Comparison of ENCODE assay signal across 26 mouse cellular contexts in genomic region chr1:73159405-73159976, GRCm38 (mm10).
A peak's percentile ranks its signal among the peaks of the same experiment; 100 is the strongest.
DNase-seq lines count a peak whose midpoint lies in the region; ATAC-seq and TF ChIP-seq lines count a peak whose summit lies in the region.
"Had no signal": no experiment of that assay in that cellular context is flagged by ENCODE, and none has a peak within 500 bp of the region (broad histone marks: within the 10 kb centered on the region; RNA-seq: fewer than 3 reads in every experiment).

No protein-coding gene starts in this region.

- H3K4me2 ChIP-seq in lung, postnatal 0 days (replicated peaks; ENCODE audit: low read depth, low read length): no peak overlapping the region
- no peak overlapping the region for H3K4me2 ChIP-seq in embryonic facial prominence, embryonic 14.5 days (ENCODE audit: low read depth, low read length)
- H3K4me2 ChIP-seq in intestine, embryonic 16.5 days (ENCODE audit: low read depth, low read length): no peak overlapping the region
- no peak overlapping the region for H3K4me2 ChIP-seq in stomach, embryonic 15.5 days
- H3K4me2 ChIP-seq in forebrain, embryonic 13.5 days: no peak overlapping the region
- H3K4me2 ChIP-seq: heart, embryonic 13.5 days; hindbrain, embryonic 15.5 days; liver, embryonic 12.5 days; midbrain, embryonic 12.5 days; neural tube, embryonic 13.5 days had no signal

- H3K9ac ChIP-seq in lung, postnatal 0 days (replicated peaks; ENCODE audit: low read depth): no peak overlapping the region
- no peak overlapping the region for H3K9ac ChIP-seq in embryonic facial prominence, embryonic 14.5 days (ENCODE audit: low read depth, low read length)
- H3K9ac ChIP-seq in intestine, embryonic 16.5 days (ENCODE audit: low read depth, low read length): no peak overlapping the region
- no peak overlapping the region for H3K9ac ChIP-seq in stomach, embryonic 15.5 days
- no peak overlapping the region for H3K9ac ChIP-seq in forebrain, embryonic 13.5 days
- H3K9ac ChIP-seq: heart, embryonic 13.5 days; hindbrain, embryonic 15.5 days; liver, embryonic 12.5 days; liver, postnatal 0 days; midbrain, embryonic 12.5 days; neural tube, embryonic 13.5 days had no signal

- intact Hi-C loops in left cerebral cortex, adult 2 months (cut with DNase I): no loop called here

- H3K27ac ChIP-seq in lung, postnatal 0 days (ENCODE audit: low read length): no peak overlapping the region
- H3K27ac ChIP-seq in embryonic facial prominence, embryonic 14.5 days (replicated peaks; ENCODE audit: low read depth, low read length): no peak overlapping the region
- H3K27ac ChIP-seq in intestine, embryonic 16.5 days (ENCODE audit: low read length): peak overlapping the region; percentile 23; the same call in 1 of the 2 replicates
- peak overlapping the region; percentile 58; the same call in 1 of the 2 replicates for H3K27ac ChIP-seq in stomach, embryonic 15.5 days
- no peak overlapping the region for H3K27ac ChIP-seq in forebrain, embryonic 13.5 days
- H3K27ac ChIP-seq in left cerebral cortex, adult 2 months: no peak overlapping the region
- H3K27ac ChIP-seq: forebrain, embryonic 10.5 days; heart, embryonic 13.5 days; hindbrain, embryonic 10.5 days; hindbrain, embryonic 15.5 days; liver, embryonic 12.5 days; midbrain, embryonic 12.5 days; neural tube, embryonic 13.5 days had no signal

- WGBS in lung, postnatal 0 days: 55% methylated on average over 7 of the region's 7 CpGs
- 48% methylated on average over 7 of the region's 7 CpGs for WGBS in embryonic facial prominence, embryonic 14.5 days
- 53% methylated on average over 7 of the region's 7 CpGs for WGBS in intestine, embryonic 16.5 days
- WGBS in stomach, embryonic 15.5 days: 57% methylated on average over 7 of the region's 7 CpGs
- WGBS in forebrain, embryonic 13.5 days: 89% methylated on average over 7 of the region's 7 CpGs

- no peaks in the 10 kb centered on the region for H3K36me3 ChIP-seq in lung, postnatal 0 days (ENCODE audit: insufficient read depth, low read length)
- H3K36me3 ChIP-seq in embryonic facial prominence, embryonic 14.5 days (ENCODE audit: control insufficient read depth, insufficient read depth, low read length): no peaks in the 10 kb centered on the region
- no peaks in the 10 kb centered on the region for H3K36me3 ChIP-seq in intestine, embryonic 16.5 days (ENCODE audit: control insufficient read depth, insufficient read depth, low read length)
- H3K36me3 ChIP-seq in stomach, embryonic 15.5 days: no peaks in the 10 kb centered on the region
- no peaks in the 10 kb centered on the region for H3K36me3 ChIP-seq in forebrain, embryonic 13.5 days (ENCODE audit: poor library complexity, severe bottlenecking)
- H3K36me3 ChIP-seq: forebrain, embryonic 10.5 days; heart, embryonic 13.5 days; hindbrain, embryonic 10.5 days; hindbrain, embryonic 15.5 days; liver, embryonic 12.5 days; midbrain, embryonic 12.5 days; neural tube, embryonic 13.5 days had no signal

- peak; percentile 20 for DNase-seq in lung, postnatal 0 days (ENCODE audit: low spot score)
- DNase-seq in lung, postnatal 14 days: no peak
- peak; percentile 48 for DNase-seq in embryonic facial prominence, embryonic 14.5 days (ENCODE audit: low spot score)
- no peak for DNase-seq in gastrocnemius, postnatal 25 days
- DNase-seq in left cerebral cortex, adult 2 months (ENCODE audit: extremely low spot score in 1 of 2, low spot score in 2 of 2): no peak
- DNase-seq: adrenal gland, postnatal 10 days; cerebellum, adult 8-10 months; cerebellum, postnatal 25 days; heart, postnatal 10 days; kidney, adult 11 months; kidney, postnatal 14 days; liver, postnatal 0 days; spleen, adult 18-20 months; thymus, postnatal 14 days had no signal

- peak; percentile 50; the same call in 1 of the 2 replicates for ATAC-seq in lung, postnatal 0 days
- ATAC-seq in embryonic facial prominence, embryonic 14.5 days (ENCODE audit: low read depth): no peak
- ATAC-seq in intestine, embryonic 16.5 days: peak; percentile 53
- ATAC-seq in stomach, embryonic 15.5 days (ENCODE audit: insufficient read depth, low FRiP score, low read depth): peak; percentile 58; the same call in 1 of the 2 replicates
- no peak for ATAC-seq in forebrain, embryonic 13.5 days
- ATAC-seq: forebrain, embryonic 16.5 days; liver, embryonic 12.5 days; liver, postnatal 0 days; Patski had no signal

- H3K9me3 ChIP-seq in lung, postnatal 0 days (ENCODE audit: low read length): no peaks in the 10 kb centered on the region
- H3K9me3 ChIP-seq in embryonic facial prominence, embryonic 14.5 days (ENCODE audit: control insufficient read depth, low read length): no peaks in the 10 kb centered on the region
- H3K9me3 ChIP-seq in intestine, embryonic 16.5 days (ENCODE audit: control insufficient read depth, low read length): no peaks in the 10 kb centered on the region
- no peaks in the 10 kb centered on the region for H3K9me3 ChIP-seq in stomach, embryonic 15.5 days
- H3K9me3 ChIP-seq in forebrain, embryonic 13.5 days (replicated peaks): no peaks in the 10 kb centered on the region
- H3K9me3 ChIP-seq: forebrain, embryonic 10.5 days; heart, embryonic 13.5 days; hindbrain, embryonic 10.5 days; hindbrain, embryonic 15.5 days; liver, embryonic 12.5 days; midbrain, embryonic 12.5 days; neural tube, embryonic 13.5 days had no signal

- H3K4me3 ChIP-seq in lung, postnatal 0 days (ENCODE audit: low read depth, low read length): no peak overlapping the region
- H3K4me3 ChIP-seq in embryonic facial prominence, embryonic 14.5 days (ENCODE audit: low read depth, low read length): no peak overlapping the region
- no peak overlapping the region for H3K4me3 ChIP-seq in intestine, embryonic 16.5 days (ENCODE audit: low read length)
- no peak overlapping the region for H3K4me3 ChIP-seq in stomach, embryonic 15.5 days (replicated peaks)
- no peak overlapping the region for H3K4me3 ChIP-seq in forebrain, embryonic 13.5 days
- H3K4me3 ChIP-seq in left cerebral cortex, adult 2 months: no peak overlapping the region
- H3K4me3 ChIP-seq: forebrain, embryonic 10.5 days; heart, embryonic 13.5 days; hindbrain, embryonic 10.5 days; hindbrain, embryonic 15.5 days; liver, embryonic 12.5 days; midbrain, embryonic 12.5 days; neural tube, embryonic 13.5 days had no signal

- H3K27me3 ChIP-seq in lung, postnatal 0 days (replicated peaks; ENCODE audit: insufficient read depth, low read length): no peaks in the 10 kb centered on the region
- no peaks in the 10 kb centered on the region for H3K27me3 ChIP-seq in embryonic facial prominence, embryonic 14.5 days (replicated peaks; ENCODE audit: control insufficient read depth, insufficient read depth, low read length)
- no peaks in the 10 kb centered on the region for H3K27me3 ChIP-seq in intestine, embryonic 16.5 days (replicated peaks; ENCODE audit: control insufficient read depth, insufficient read depth, low read length)
- H3K27me3 ChIP-seq in stomach, embryonic 15.5 days (replicated peaks): no peaks in the 10 kb centered on the region
- no peaks in the 10 kb centered on the region for H3K27me3 ChIP-seq in forebrain, embryonic 13.5 days
- H3K27me3 ChIP-seq: heart, embryonic 13.5 days; hindbrain, embryonic 15.5 days; liver, embryonic 12.5 days; neural tube, embryonic 13.5 days; Patski had no signal

- no peak for TF ChIP-seq EP300 in lung, postnatal 0 days (IDR thresholded peaks at IDR 0.05)

- no peaks in the 10 kb centered on the region for H3K4me1 ChIP-seq in lung, postnatal 0 days (ENCODE audit: insufficient read depth, low read depth, low read length)
- H3K4me1 ChIP-seq in embryonic facial prominence, embryonic 14.5 days (ENCODE audit: control insufficient read depth, insufficient read depth, low read length): no peaks in the 10 kb centered on the region
- H3K4me1 ChIP-seq in intestine, embryonic 16.5 days (ENCODE audit: control insufficient read depth, insufficient read depth, low read length): peaks cover 2% of the 10 kb centered on the region; the same call in 1 of the 2 replicates
- no peaks in the 10 kb centered on the region for H3K4me1 ChIP-seq in stomach, embryonic 15.5 days
- no peaks in the 10 kb centered on the region for H3K4me1 ChIP-seq in forebrain, embryonic 13.5 days
- H3K4me1 ChIP-seq: heart, embryonic 13.5 days; hindbrain, embryonic 10.5 days; hindbrain, embryonic 15.5 days; liver, embryonic 12.5 days; midbrain, embryonic 12.5 days; neural tube, embryonic 13.5 days had no signal

- peak; percentile 14; the same call in 1 of the 2 replicates for TF ChIP-seq CTCF in lung, postnatal 0 days (IDR thresholded peaks at IDR 0.05)
- no peak for TF ChIP-seq CTCF in left cerebral cortex, adult 2 months (IDR thresholded peaks at IDR 0.05)

Comparison
In these comparisons a context has a peak if more than half of its experiments do, and no peak if none do; other contexts are left out.
1. DNase-seq: peak in lung, postnatal 0 days (single experiment) and embryonic facial prominence, embryonic 14.5 days (single experiment); none in lung, postnatal 14 days (single experiment), gastrocnemius, postnatal 25 days (single experiment) and left cerebral cortex, adult 2 months (0 of 2).
2. ATAC-seq: peak in lung, postnatal 0 days (single experiment), intestine, embryonic 16.5 days (single experiment) and stomach, embryonic 15.5 days (single experiment); none in embryonic facial prominence, embryonic 14.5 days (single experiment) and forebrain, embryonic 13.5 days (single experiment).
3. H3K27ac ChIP-seq: peak in intestine, embryonic 16.5 days (single experiment) and stomach, embryonic 15.5 days (single experiment); none in lung, postnatal 0 days (single experiment), embryonic facial prominence, embryonic 14.5 days (single experiment), forebrain, embryonic 13.5 days (single experiment) and left cerebral cortex, adult 2 months (single experiment).